Mouse (Mus musculus): ENCODE data around the gene Rps26.

Gene Rps26

GRCm38 (mm10) chr10:128602470-128603128 is 23.9 kb downstream of the Rps26 start:
- DNase-seq, result no peak

GRCm38 (mm10) chr10:128601499-128601898 is 25.0 kb downstream of the Rps26 start:
- DNase-seq, result no peak

DNA sequence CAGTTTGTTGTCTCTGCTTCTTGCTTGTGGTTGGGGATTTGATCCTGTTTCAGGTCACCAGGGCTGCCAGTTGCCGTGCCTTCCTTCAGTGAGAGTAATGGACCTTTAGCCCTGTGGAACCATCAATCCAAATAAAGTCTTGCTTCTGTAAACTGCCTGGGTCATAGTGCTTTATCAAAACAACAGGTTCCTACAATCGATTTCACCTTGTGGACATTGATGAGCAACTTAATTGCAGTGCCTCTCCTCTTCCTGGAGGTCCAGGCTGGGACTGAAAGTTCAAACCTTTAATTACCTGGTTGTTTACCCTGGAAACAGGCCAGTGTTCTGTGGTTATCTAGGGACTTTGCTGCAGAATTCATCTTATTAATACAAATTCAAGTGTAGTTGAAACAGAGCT is 28.1 kb downstream of the Rps26 start:
- DNase-seq, result no peak

GRCm38 (mm10) chr10:128592797-128593196 is 33.8 kb downstream of the Rps26 start:
- DNase-seq, result no peak

GRCm38 (mm10) chr10:128591436-128591835 is 35.1 kb downstream of the Rps26 start:
- DNase-seq, result no peak

GRCm38 (mm10) chr10:128590193-128590690 is 36.3 kb downstream of the Rps26 start:
- peak; percentile 94 for DNase-seq

- DNase-seq, result peak; percentile 94
These were observed 36.9 kb downstream of the Rps26 start, which contains the start of gene Erbb3 for GRCm38 (mm10) chr10:128589464-128590192. Gene Erbb3, minus strand, starts transcription at chr10:128589652.

DNA sequence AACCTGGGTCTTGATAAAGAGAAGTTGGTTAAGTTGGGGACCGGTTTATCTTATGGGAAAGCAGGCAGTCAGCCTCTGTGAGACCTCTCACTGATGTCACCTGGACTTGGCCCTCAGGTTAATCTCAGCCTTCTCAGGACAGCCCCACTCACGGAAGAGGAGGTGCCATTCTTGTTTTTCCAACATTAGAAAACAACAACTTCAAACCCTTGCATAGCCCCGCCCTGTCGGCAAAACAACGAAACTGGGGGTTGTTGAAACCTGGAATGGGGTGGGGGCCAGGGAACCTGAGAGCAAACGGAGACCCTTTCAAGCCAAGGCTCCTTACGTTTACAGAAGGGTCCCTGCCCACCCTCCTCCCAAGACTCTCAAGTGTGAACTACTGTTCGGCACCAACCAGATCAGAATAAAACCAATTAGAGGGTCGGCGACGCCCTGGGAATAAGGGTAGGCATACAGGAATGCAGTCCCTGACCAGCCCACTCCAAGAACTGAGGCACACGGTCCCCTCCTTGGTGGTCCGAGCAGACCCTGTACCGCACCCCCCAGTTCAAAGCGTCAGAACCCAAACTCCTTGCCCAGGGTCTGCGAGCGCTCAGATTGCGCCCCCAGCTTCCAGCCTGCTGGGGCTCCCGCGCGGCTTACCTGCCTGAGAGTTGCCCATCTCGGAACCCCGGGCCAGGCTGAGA is 37.6 kb downstream of the Rps26 start:
- no peak for DNase-seq

- DNase-seq, result no peak
These were observed 38.4 kb downstream of the Rps26 start for GRCm38 (mm10) chr10:128588136-128588535.

DNA sequence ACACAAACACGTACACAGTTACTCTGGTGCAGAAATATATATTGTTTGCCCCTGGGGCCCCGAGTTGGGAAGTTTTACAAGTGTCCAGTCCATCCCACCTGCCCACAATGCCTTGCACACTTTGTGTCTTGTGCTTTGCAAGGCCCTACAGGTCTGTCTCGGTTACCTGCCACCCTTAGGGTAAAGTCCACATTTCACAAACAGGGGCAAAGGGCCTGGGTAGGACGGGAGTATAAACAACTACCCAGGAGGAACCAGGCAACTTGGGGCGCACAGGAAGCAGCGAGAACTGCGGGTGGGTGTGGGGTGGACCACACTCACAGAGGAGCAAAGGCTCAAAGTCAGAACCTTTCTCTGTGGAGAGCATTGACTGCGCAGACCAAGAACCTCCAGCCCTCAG is 38.9 kb downstream of the Rps26 start:
- no peak for DNase-seq

DNA sequence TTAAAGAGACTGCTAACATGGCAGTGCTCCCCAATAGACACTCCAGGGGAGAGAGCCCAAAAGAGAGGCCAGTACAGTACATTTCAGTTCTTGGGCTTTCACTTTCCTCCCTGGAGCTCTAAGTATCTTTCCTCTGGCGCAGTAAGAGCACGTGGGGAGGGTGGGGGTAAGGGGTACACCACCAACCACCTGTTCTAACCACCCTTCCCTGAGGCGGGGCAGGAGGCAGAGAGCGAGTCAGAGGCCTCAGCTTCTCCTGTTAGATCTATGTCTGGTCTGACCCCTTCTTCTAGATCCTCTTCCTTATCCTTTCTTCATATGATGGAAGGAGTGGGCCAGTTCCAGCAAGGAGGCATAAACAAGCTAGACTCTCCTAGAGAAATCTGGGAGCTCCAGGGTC is 39.4 kb downstream of the Rps26 start:
- no peak for DNase-seq

GRCm38 (mm10) chr10:128586546-128586945 is 40.0 kb downstream of the Rps26 start:
- no peak for DNase-seq

DNA sequence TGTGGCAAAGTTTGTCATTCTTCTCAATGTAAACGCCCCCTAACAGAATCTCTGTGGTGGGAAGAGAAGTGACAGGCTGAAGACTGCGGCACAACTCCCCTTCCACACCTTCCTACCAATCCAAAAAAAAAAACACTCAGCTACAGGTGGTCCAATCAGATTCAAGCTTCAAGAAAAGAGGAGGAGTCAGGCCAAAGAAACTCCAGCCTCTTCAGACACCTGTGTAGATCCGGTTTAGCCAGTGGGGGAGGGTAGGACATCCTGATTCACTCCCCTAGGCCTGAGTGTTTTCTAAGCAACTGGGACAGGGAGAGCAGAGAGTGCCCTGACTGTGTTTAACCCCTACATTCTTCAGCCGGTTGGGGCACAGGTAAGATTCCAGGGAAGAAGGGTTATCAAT is 42.2 kb downstream of the Rps26 start:
- no peak for DNase-seq

GRCm38 (mm10) chr10:128583644-128584043 is 42.9 kb downstream of the Rps26 start:
- peak; percentile 97 for DNase-seq

DNA sequence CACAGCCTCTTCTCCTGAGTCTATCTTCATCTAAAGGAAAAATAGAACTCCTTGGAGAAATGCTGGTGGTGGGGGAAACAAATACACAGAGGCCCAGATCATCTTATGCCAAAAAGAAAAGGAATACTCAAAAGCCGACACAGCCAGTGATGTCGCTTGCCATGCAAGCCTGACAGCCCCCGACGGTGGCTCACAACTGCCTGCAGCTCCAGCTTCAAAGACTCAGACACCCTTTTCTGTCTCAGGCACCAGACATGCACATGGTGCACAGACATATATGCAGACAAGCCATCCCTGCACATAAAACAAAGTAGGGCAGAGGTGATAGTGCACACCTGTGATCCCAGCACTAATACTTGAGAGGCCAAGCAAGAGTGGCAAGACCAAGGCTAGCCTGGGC is 46.8 kb downstream of the Rps26 start:
- no peak for DNase-seq

DNA sequence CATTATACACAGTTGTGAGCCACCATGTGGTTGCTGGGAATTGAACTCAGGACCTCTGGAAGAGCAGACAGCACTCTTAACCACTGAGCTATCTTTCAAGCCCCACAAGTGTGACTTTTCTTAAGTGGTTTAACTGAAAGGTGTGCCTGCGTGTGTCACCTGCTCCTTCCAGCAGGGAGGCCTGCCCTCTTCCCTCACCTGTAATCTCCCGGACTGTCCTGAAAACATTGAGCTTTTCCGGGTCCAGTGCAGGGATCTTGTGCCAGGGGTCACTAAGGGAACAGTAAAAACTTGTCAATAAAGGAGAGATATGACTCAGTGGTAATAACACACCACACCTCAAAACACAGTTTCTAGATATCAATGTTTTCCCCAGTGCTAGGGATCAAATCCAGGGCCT is 47.2 kb downstream of the Rps26 start:
- DNase-seq, result no peak

DNA sequence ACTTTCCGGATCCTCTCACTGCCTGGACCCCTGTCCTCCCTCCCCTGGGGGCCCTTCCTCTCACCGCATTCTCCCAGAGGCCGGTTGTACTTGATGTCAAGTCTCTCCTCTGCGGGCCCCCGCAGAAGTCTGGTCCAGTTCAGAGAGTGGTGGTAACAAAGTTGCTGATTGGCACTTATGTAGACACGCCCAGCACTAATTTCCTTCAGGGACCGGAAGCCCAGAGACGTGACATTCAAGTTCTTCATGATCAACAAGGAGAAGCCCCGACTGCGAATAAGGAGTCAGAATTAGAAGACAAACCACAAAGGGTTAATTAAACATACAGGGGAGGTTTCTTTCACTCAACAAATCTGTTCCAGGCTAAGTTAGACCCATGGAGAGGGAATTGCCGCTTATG is 48.2 kb downstream of the Rps26 start:
- no peak for DNase-seq

GRCm38 (mm10) chr10:128575063-128575462 is 51.5 kb downstream of the Rps26 start:
- peak; percentile 68 for DNase-seq

Data from heart, adult 11 months (tissue).